Mouse (Mus musculus): Measurements from ENCODE around the gene Tmem80. TPM values are rescaled to one million over a fixed set of nuclear protein-coding genes. Genes with fewer than 3 reads are reported as not detected.

Gene Tmem80
- polyA plus RNA-seq, 1 experiment from 2014 or later, result 31.9 TPM

DNA sequence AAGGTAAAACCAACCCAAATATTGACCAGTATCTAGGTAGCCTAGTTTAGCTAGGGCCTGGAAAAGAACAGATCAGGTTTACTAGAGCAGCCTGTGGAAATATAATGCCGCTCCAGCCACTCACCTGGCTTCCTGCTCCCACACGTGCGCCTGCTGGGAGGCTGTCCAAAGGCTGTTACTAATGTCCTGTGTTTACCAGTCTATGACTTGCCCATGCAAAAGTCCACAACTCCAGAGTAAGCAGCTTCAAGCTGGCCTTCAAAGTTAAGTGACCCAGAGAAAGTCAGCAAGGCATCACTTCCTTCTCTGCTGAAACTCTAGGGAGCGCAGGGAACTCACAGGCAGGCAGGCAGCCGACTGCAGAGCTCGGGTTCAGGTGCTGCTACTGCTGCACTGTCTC lies 4.5 kb downstream of the Tmem80 start:
- peaks cover under 1% of the 10 kb centered on the region; the same call in 1 of the 2 replicates for H3K4me1 ChIP-seq (replicated peaks; ENCODE audit: control insufficient read depth, insufficient read depth, low read length)

DNA sequence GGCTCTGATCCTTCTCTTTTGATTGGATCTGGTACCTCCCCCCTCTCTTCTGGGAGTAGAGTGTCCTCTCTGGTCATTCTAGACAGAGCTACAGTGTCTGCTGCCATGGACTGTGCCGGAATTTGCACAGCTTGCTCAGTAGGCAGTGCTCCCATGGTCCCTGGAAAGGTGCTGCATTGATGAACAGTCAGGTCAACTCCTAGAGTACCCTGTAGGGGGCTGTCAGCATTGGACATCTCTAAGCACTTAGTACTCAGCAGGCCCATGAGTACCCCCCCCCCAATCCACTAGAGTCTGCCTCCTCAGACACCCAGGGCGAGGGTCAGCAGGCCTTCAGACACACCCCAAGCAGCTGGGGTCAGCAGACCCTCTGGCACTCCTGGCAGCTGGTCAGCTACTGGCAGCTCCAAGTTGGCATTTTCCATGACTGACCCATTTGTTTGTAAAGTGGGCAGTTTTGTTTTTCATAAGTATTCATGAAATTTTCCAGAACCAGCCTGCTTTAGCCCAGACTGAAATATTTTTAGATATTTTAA lies 7.6 kb downstream of the Tmem80 start:
- Histone ChIP-seq H3K9me3 (ENCODE audit: control insufficient read depth, low read length) (no peaks in the 10 kb centered on the region), H3K9ac (ENCODE audit: low read depth, low read length) (no peak overlapping the region), H3K36me3 (ENCODE audit: control insufficient read depth, insufficient read depth, low read length) (peaks cover 2% of the 10 kb centered on the region; the same call in 1 of the 2 replicates), H3K4me3 (ENCODE audit: low read depth, low read length) (no peak overlapping the region), H3K4me2 (replicated peaks; ENCODE audit: low read depth, low read length) (no peak overlapping the region), H3K27ac (ENCODE audit: low read depth, low read length) (no peak overlapping the region), H3K4me1 (replicated peaks; ENCODE audit: control insufficient read depth, insufficient read depth, low read length) (no peaks in the 10 kb centered on the region; the same call in 1 of the 2 replicates), H3K27me3 (ENCODE audit: control insufficient read depth, insufficient read depth, low read length) (peaks cover 8% of the 10 kb centered on the region; the same call in 1 of the 2 replicates)
- WGBS, result 87% methylated on average over 2 of the region's 2 CpGs
- ATAC-seq (ENCODE audit: low FRiP score) (no peak), DNase-seq (ENCODE audit: low spot score) (no peak)

More for the DNA sequence above, 4.5 kb downstream of the Tmem80 start:
- Histone ChIP-seq H3K27me3 (ENCODE audit: control insufficient read depth, insufficient read depth, low read length) (no peaks in the 10 kb centered on the region), H3K27ac (ENCODE audit: low read depth, low read length) (no peak overlapping the region), H3K9ac (ENCODE audit: low read depth, low read length) (no peak overlapping the region), H3K36me3 (ENCODE audit: control insufficient read depth, insufficient read depth, low read length) (peaks cover 2% of the 10 kb centered on the region; the same call in 1 of the 2 replicates), H3K4me2 (replicated peaks; ENCODE audit: low read depth, low read length) (no peak overlapping the region), H3K9me3 (ENCODE audit: control insufficient read depth, low read length) (no peaks in the 10 kb centered on the region), H3K4me3 (ENCODE audit: low read depth, low read length) (no peak overlapping the region)
- whole genome bisulfite sequencing, result 81% methylated on average over 6 of the region's 6 CpGs
- DNase-seq (ENCODE audit: low spot score), result no peak
- no peak for ATAC-seq (ENCODE audit: low FRiP score)

DNA sequence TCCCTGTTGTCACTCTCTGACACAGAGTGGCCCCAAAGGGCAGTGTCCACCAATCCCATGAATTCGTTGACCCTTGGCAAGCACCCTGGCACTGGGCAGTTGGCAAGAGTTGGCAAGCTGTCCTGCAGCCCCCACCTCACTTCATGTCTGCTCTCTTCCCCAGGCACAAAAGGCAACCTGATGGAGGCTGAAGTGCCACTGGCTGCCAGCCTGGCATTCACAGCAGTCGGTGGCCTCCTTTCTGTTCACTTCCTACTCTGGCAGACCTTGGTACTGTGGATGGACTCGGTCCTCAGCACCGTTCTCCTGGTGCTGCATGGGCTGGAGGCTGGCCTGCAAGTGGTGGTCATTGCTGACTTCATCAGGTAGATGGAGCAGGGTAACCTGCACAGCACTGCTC lies 8.1 kb downstream of the Tmem80 start:
- WGBS, result 90% methylated on average over 4 of the region's 4 CpGs
- Histone ChIP-seq H3K4me2 (replicated peaks; ENCODE audit: low read depth, low read length) (no peak overlapping the region), H3K36me3 (ENCODE audit: control insufficient read depth, insufficient read depth, low read length) (peaks cover 2% of the 10 kb centered on the region; the same call in 1 of the 2 replicates), H3K27ac (ENCODE audit: low read depth, low read length) (no peak overlapping the region), H3K27me3 (ENCODE audit: control insufficient read depth, insufficient read depth, low read length) (peaks cover 8% of the 10 kb centered on the region; the same call in 1 of the 2 replicates), H3K9ac (ENCODE audit: low read depth, low read length) (no peak overlapping the region), H3K9me3 (ENCODE audit: control insufficient read depth, low read length) (no peaks in the 10 kb centered on the region), H3K4me1 (replicated peaks; ENCODE audit: control insufficient read depth, insufficient read depth, low read length) (no peaks in the 10 kb centered on the region; the same call in 1 of the 2 replicates), H3K4me3 (ENCODE audit: low read depth, low read length) (no peak overlapping the region)
- ATAC-seq (ENCODE audit: low FRiP score) (no peak), DNase-seq (ENCODE audit: low spot score) (no peak)

DNA sequence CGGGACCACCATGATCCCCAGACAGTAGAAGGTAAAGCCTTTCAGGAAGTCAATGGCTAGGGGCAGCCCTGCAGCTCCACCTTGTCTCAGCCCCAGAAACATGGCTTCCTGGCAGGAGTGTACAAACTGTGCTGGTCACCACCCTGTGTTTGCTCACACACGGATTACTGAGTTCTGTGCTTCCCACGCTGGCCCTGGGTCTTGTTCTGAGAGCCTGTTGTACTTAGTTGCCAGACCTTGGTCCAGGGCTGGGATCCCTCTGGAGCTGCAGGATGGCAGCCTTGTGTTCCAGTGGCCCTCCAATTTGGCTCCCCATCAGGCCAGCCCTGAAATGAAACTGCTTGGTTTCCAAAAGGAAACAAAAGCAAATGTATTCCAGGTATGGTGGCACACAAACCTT lies 8.8 kb downstream of the Tmem80 start:
- no peak for ATAC-seq (ENCODE audit: low FRiP score)
- H3K4me2 ChIP-seq (replicated peaks; ENCODE audit: low read depth, low read length), result no peak overlapping the region
- peaks cover 8% of the 10 kb centered on the region; the same call in 1 of the 2 replicates for H3K27me3 ChIP-seq (ENCODE audit: control insufficient read depth, insufficient read depth, low read length)
- 83% methylated on average over 3 of the region's 3 CpGs for WGBS
- H3K27ac ChIP-seq (ENCODE audit: low read depth, low read length), result no peak overlapping the region
- no peak overlapping the region for H3K9ac ChIP-seq (ENCODE audit: low read depth, low read length)
- H3K4me3 ChIP-seq (ENCODE audit: low read depth, low read length), result no peak overlapping the region
- no peaks in the 10 kb centered on the region; the same call in 1 of the 2 replicates for H3K4me1 ChIP-seq (replicated peaks; ENCODE audit: control insufficient read depth, insufficient read depth, low read length)
- H3K9me3 ChIP-seq (ENCODE audit: control insufficient read depth, low read length), result no peaks in the 10 kb centered on the region
- DNase-seq (ENCODE audit: low spot score), result no peak
- peaks cover 2% of the 10 kb centered on the region; the same call in 1 of the 2 replicates for H3K36me3 ChIP-seq (ENCODE audit: control insufficient read depth, insufficient read depth, low read length)

DNA sequence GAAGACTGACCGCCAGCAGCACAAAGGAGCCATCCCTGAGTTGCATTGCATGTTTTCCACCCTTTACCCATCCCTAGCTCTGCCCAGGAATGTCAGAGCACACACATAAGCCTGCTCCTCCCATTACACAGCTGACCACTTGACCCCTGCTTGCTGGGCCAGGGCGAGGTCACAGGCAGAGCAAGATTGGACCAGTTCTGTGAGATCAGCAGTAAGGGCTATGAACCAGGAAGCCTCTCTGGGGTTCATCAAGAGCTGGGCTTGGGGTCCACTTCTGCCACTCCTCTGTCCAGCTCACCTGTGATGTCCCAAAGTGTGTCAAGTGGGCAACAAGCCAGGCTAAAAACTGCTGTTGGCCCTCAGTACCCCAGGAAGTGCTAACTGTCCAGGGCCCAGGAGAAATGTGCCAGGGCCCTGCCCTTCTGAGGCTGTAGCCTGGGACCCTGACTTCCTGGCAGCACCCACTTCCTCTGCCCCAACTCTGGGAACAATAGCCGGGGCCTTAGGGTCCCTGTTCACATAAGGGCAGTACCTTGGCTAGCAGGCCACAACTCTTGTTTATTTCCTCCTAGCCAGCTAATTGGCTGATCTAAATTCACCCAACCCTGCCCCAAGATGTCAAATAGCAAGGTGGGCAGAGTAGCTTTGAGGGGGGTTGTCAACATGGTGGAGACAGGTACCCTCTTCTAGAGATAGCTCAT lies 10.3 kb downstream of the Tmem80 start:
- 93% methylated on average over 3 of the region's 3 CpGs for WGBS
- no peak overlapping the region for H3K27ac ChIP-seq (ENCODE audit: low read depth, low read length)
- no peaks in the 10 kb centered on the region for H3K9me3 ChIP-seq (ENCODE audit: control insufficient read depth, low read length)
- no peak for ATAC-seq (ENCODE audit: low FRiP score)
- peaks cover 8% of the 10 kb centered on the region; the same call in 1 of the 2 replicates for H3K27me3 ChIP-seq (ENCODE audit: control insufficient read depth, insufficient read depth, low read length)
- H3K4me2 ChIP-seq (replicated peaks; ENCODE audit: low read depth, low read length), result no peak overlapping the region
- H3K9ac ChIP-seq (ENCODE audit: low read depth, low read length), result no peak overlapping the region
- H3K4me3 ChIP-seq (ENCODE audit: low read depth, low read length), result no peak overlapping the region
- no peaks in the 10 kb centered on the region; the same call in 1 of the 2 replicates for H3K4me1 ChIP-seq (replicated peaks; ENCODE audit: control insufficient read depth, insufficient read depth, low read length)
- no peaks in the 10 kb centered on the region for H3K36me3 ChIP-seq (ENCODE audit: control insufficient read depth, insufficient read depth, low read length)
- DNase-seq (ENCODE audit: low spot score), result no peak

DNA sequence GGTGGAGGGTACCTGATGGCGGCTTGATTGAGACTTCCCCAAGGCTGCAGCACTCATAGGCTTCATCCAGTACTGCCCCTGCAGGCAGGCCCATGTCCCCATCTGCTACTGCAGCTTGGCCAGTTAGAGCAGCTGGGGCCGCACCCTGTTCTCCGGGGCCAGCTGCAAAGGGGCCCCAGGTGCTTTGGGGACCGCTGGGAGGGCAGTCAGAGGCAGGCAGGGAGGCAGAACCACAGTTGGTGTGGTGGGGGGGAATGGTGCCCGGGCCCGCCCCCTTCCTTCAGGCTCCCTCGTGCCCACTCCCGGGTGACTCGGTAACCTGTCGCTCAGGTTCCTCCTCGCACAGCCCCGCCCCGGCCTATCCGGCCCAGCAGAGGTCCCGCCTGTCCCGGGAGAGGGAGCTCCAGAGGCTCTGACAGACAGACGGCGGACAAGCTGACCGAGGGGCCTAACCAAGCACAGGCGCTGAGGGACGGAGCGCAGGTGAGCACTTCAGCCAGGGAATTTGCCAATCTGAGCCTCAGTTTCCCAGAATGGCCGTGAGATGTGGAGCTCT lies 11.1 kb downstream of the Tmem80 start, which contains the start of gene Eps8l2:
TSS of gene Eps8l2 (plus strand) at position 305 of the 556 bp plus-strand sequence.
- ATAC-seq (ENCODE audit: low FRiP score) (peak; percentile 62; the same call in 1 of the 2 replicates), DNase-seq (ENCODE audit: low spot score) (peak; percentile 28)
- Histone ChIP-seq H3K9me3 (ENCODE audit: control insufficient read depth, low read length) (no peaks in the 10 kb centered on the region), H3K36me3 (ENCODE audit: control insufficient read depth, insufficient read depth, low read length) (no peaks in the 10 kb centered on the region), H3K4me3 (ENCODE audit: low read depth, low read length) (peak within 1 kb of the TSS; percentile 6; the same call in 1 of the 2 replicates), H3K4me2 (replicated peaks; ENCODE audit: low read depth, low read length) (peak within 1 kb of the TSS; percentile 12), H3K27ac (ENCODE audit: low read depth, low read length) (no peak within 1 kb of the TSS), H3K9ac (ENCODE audit: low read depth, low read length) (peak within 1 kb of the TSS; percentile 11; the same call in 1 of the 2 replicates), H3K27me3 (ENCODE audit: control insufficient read depth, insufficient read depth, low read length) (peaks cover 8% of the 10 kb centered on the region; the same call in 1 of the 2 replicates), H3K4me1 (replicated peaks; ENCODE audit: control insufficient read depth, insufficient read depth, low read length) (no peaks in the 10 kb centered on the region; the same call in 1 of the 2 replicates)
- WGBS, result 3% methylated on average over 23 of the region's 23 CpGs

DNA sequence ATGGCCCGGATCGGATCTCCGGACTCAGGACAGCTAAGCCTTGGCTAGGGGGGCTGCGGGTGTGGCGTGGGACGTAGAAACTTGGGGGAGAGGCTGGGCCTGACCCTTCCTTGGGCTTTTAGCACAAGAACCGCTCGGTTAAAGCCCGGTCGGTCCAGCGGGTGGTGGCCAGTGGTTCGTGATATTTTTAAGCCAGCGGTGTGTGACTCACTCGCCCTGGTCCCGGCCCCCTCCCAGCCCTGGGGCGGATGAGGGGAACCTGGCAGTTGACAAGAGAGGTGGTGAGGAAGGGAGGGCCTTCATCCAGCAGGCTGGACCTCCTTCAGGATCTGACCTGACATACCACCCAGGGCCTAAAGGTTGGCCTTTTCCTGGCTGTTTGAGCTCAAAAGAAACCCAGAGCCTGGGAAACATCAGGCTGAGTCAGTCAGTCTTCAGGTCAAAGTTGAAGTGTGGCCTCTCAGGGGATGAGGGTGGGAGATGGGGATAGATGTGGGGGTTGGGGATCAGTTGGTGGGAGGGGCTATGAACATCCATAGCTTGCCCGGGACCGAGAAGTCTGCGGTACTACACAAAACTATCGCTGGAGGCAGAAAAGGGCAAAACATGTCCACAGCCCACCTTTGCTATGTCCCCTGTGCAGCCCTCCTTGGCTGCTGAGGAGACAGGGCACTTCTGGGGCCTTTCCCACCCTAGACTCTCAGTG lies 11.8 kb downstream of the Tmem80 start:
- Histone ChIP-seq H3K27ac (ENCODE audit: low read depth, low read length) (no peak overlapping the region), H3K9ac (ENCODE audit: low read depth, low read length) (peak overlapping the region; percentile 11; the same call in 1 of the 2 replicates), H3K27me3 (ENCODE audit: control insufficient read depth, insufficient read depth, low read length) (peaks cover 8% of the 10 kb centered on the region; the same call in 1 of the 2 replicates), H3K36me3 (ENCODE audit: control insufficient read depth, insufficient read depth, low read length) (no peaks in the 10 kb centered on the region), H3K4me2 (replicated peaks; ENCODE audit: low read depth, low read length) (peak overlapping the region; percentile 12), H3K9me3 (ENCODE audit: control insufficient read depth, low read length) (no peaks in the 10 kb centered on the region), H3K4me3 (ENCODE audit: low read depth, low read length) (no peak overlapping the region), H3K4me1 (replicated peaks; ENCODE audit: control insufficient read depth, insufficient read depth, low read length) (no peaks in the 10 kb centered on the region; the same call in 1 of the 2 replicates)
- 31% methylated on average over 20 of the region's 20 CpGs for WGBS
- ATAC-seq (ENCODE audit: low FRiP score) (no peak), DNase-seq (ENCODE audit: low spot score) (no peak)

DNA sequence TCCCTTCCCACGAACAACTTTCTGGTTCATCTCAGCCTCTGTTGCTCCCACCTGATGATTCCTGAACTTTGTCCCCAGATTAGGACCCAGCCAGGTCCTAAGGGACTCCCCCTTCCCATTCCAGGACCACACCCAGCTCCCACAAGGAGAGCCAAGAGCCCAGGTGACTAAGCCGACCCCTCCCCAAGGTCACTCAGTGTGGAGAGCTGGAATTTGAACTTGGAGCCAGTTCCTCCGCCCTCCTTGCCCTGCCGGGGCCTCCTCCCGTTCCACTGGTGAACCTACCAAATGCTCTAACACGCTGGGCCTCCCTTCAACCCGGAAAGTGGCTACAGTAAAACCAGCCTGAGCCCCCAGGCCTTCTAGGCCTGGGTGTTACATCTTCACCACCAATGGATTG lies 12.5 kb downstream of the Tmem80 start:
- DNase-seq (ENCODE audit: low spot score), result no peak
- no peak for ATAC-seq (ENCODE audit: low FRiP score)
- Histone ChIP-seq H3K4me1 (replicated peaks; ENCODE audit: control insufficient read depth, insufficient read depth, low read length) (no peaks in the 10 kb centered on the region; the same call in 1 of the 2 replicates), H3K9me3 (ENCODE audit: control insufficient read depth, low read length) (no peaks in the 10 kb centered on the region), H3K27ac (ENCODE audit: low read depth, low read length) (no peak overlapping the region), H3K4me3 (ENCODE audit: low read depth, low read length) (no peak overlapping the region), H3K4me2 (replicated peaks; ENCODE audit: low read depth, low read length) (no peak overlapping the region), H3K36me3 (ENCODE audit: control insufficient read depth, insufficient read depth, low read length) (no peaks in the 10 kb centered on the region), H3K27me3 (ENCODE audit: control insufficient read depth, insufficient read depth, low read length) (peaks cover 8% of the 10 kb centered on the region; the same call in 1 of the 2 replicates), H3K9ac (ENCODE audit: low read depth, low read length) (no peak overlapping the region)
- 75% methylated on average over 7 of the region's 7 CpGs for WGBS

Data from hindbrain, embryonic 11.5 days (tissue).